Comparison of ENCODE assay signal across 15 mouse cellular contexts in genomic region chr7:29259781-29260730, GRCm38 (mm10). TPM values are rescaled to one million over a fixed set of nuclear protein-coding genes. Genes with fewer than 3 reads are reported as not detected.
DNase-seq lines count a peak whose midpoint lies in the region; ATAC-seq and TF ChIP-seq lines count a peak whose summit lies in the region.
"Had no signal": no experiment of that assay in that cellular context is flagged by ENCODE, and none has a peak within 500 bp of the region (broad histone marks: within the 10 kb centered on the region; RNA-seq: fewer than 3 reads in every experiment).

No protein-coding gene starts in this region.

- H3K36me3 ChIP-seq in heart, embryonic 12.5 days: peaks cover 3% of the 10 kb centered on the region; the same call in 1 of the 2 replicates
- H3K36me3 ChIP-seq in embryonic facial prominence, embryonic 10.5 days (replicated peaks): peaks cover 14% of the 10 kb centered on the region
- no peaks in the 10 kb centered on the region for H3K36me3 ChIP-seq in forebrain, postnatal 0 days (ENCODE audit: insufficient read depth)

- H3K27ac ChIP-seq in heart, embryonic 12.5 days (ENCODE audit: poor library complexity, severe bottlenecking): no peak overlapping the region
- H3K27ac ChIP-seq in embryonic facial prominence, embryonic 10.5 days (replicated peaks): peak overlapping the region; percentile 78
- no peak overlapping the region for H3K27ac ChIP-seq in forebrain, postnatal 0 days (ENCODE audit: low read depth, low read length)
- H3K27ac ChIP-seq: intestine, embryonic 15.5 days; lung, embryonic 15.5 days had no signal

- peak; percentile 27; the same call in 1 of the 2 replicates for ATAC-seq in heart, embryonic 12.5 days (ENCODE audit: insufficient number of reproducible peaks, low FRiP score)
- ATAC-seq in forebrain, postnatal 0 days: peak; percentile 45
- ATAC-seq: intestine, embryonic 15.5 days had no signal

- no peaks in the 10 kb centered on the region for H3K9me3 ChIP-seq in heart, embryonic 12.5 days (replicated peaks)
- no peaks in the 10 kb centered on the region for H3K9me3 ChIP-seq in embryonic facial prominence, embryonic 10.5 days
- H3K9me3 ChIP-seq in forebrain, postnatal 0 days (ENCODE audit: low read length): no peaks in the 10 kb centered on the region
- H3K9me3 ChIP-seq: intestine, embryonic 15.5 days; lung, embryonic 15.5 days had no signal

- no peaks in the 10 kb centered on the region for H3K27me3 ChIP-seq in heart, embryonic 12.5 days (replicated peaks)
- no peaks in the 10 kb centered on the region for H3K27me3 ChIP-seq in embryonic facial prominence, embryonic 10.5 days (replicated peaks; ENCODE audit: low read depth, poor library complexity, severe bottlenecking)
- no peaks in the 10 kb centered on the region for H3K27me3 ChIP-seq in forebrain, postnatal 0 days (ENCODE audit: insufficient read depth, low read length)
- H3K27me3 ChIP-seq: intestine, embryonic 15.5 days; lung, embryonic 15.5 days had no signal

- TF ChIP-seq CTCF in forebrain, postnatal 0 days (IDR thresholded peaks at IDR 0.05; ENCODE audit: low read depth): no peak

- 79% methylated on average over 10 of the region's 10 CpGs for WGBS in heart, embryonic 12.5 days
- 73% methylated on average over 10 of the region's 10 CpGs for WGBS in embryonic facial prominence, embryonic 10.5 days
- 71% methylated on average over 10 of the region's 10 CpGs for WGBS in forebrain, postnatal 0 days

- no peak overlapping the region for H3K4me3 ChIP-seq in heart, embryonic 12.5 days
- no peak overlapping the region for H3K4me3 ChIP-seq in embryonic facial prominence, embryonic 10.5 days
- no peak overlapping the region for H3K4me3 ChIP-seq in forebrain, postnatal 0 days (ENCODE audit: low read depth, low read length)
- H3K4me3 ChIP-seq: intestine, embryonic 15.5 days; lung, embryonic 15.5 days had no signal

- no peak for DNase-seq in heart, adult 8-10 months (ENCODE audit: low spot score)
- no peak for DNase-seq in embryonic facial prominence, embryonic 10.5 days (ENCODE audit: low spot score)
- no peak for DNase-seq in forebrain, postnatal 0 days
- peak; percentile 32 for DNase-seq in retina, embryonic 14.5 days (ENCODE audit: low spot score)
- no peak for DNase-seq in urinary bladder, postnatal 25 days (ENCODE audit: low spot score)
- no peak for DNase-seq in right cerebral cortex, adult 18-20 months
- no peak for DNase-seq in adrenal gland, adult 8-10 months
- DNase-seq: B cell, adult 2 months; kidney, postnatal 36 days; right cerebral cortex, postnatal 25 days had no signal

- no peak overlapping the region for H3K9ac ChIP-seq in heart, embryonic 12.5 days
- H3K9ac ChIP-seq in forebrain, postnatal 0 days: no peak overlapping the region
- H3K9ac ChIP-seq: intestine, embryonic 15.5 days; lung, embryonic 15.5 days had no signal

- peaks cover 35% of the 10 kb centered on the region for H3K4me1 ChIP-seq in heart, embryonic 12.5 days (replicated peaks)
- H3K4me1 ChIP-seq in embryonic facial prominence, embryonic 10.5 days: peaks cover 44% of the 10 kb centered on the region
- no peaks in the 10 kb centered on the region for H3K4me1 ChIP-seq in forebrain, postnatal 0 days (ENCODE audit: insufficient read depth)

- H3K4me2 ChIP-seq in heart, embryonic 12.5 days: no peak overlapping the region
- no peak overlapping the region for H3K4me2 ChIP-seq in forebrain, postnatal 0 days (ENCODE audit: low read depth)
- H3K4me2 ChIP-seq: intestine, embryonic 15.5 days; lung, embryonic 15.5 days had no signal

RNA-seq across cellular contexts. Expression of gene 2200002D01Rik, which starts 11.8 kb away (rescaled TPM):
- polyA plus RNA-seq in heart, embryonic 12.5 days (2016; fragmentation: Nextera tagmentation; extraction: Ambion mirVana): 9.2 and 11.7 TPM in 2 replicates
- 1 to 10 TPM; 1.7 to 3.9 (median 2.6) TPM for total RNA-seq in heart, adult 8-10 months (2022)
- polyA plus RNA-seq in embryonic facial prominence, embryonic 10.5 days (2016; fragmentation: Nextera tagmentation; extraction: Ambion mirVana): 4.4 and 4.6 TPM in 2 replicates
- total RNA-seq in forebrain, postnatal 0 days (2014; rRNA removed): 0.23 TPM in 1 of 2 replicates, not detected in the other
- polyA plus RNA-seq in forebrain, postnatal 0 days (2015; fragmentation: Nextera tagmentation; extraction: Ambion mirVana): 0.67 and 0.82 TPM in 2 replicates
- 1 to 10 TPM; 3.0 to 6.9 (median 3.7) TPM for total RNA-seq in adrenal gland, adult 8-10 months (2022)
- total RNA-seq: left cerebral cortex, postnatal 14 days had no signal

RNA-seq across cellular contexts. Expression of gene Spint2, which starts 21.7 kb away (rescaled TPM):
- polyA plus RNA-seq in heart, embryonic 12.5 days (2016; fragmentation: Nextera tagmentation; extraction: Ambion mirVana): 87.7 and 90.4 TPM in 2 replicates
- 10 to 100 TPM; 47.3 to 54.5 (median 53.2) TPM for total RNA-seq in heart, adult 8-10 months (2022)
- polyA plus RNA-seq in embryonic facial prominence, embryonic 10.5 days (2016; fragmentation: Nextera tagmentation; extraction: Ambion mirVana): 75.5 and 79.3 TPM in 2 replicates
- 32.3 and 36.7 TPM in 2 replicates for total RNA-seq in forebrain, postnatal 0 days (2014; rRNA removed)
- polyA plus RNA-seq in forebrain, postnatal 0 days (2015; fragmentation: Nextera tagmentation; extraction: Ambion mirVana): 94.6 and 127 TPM in 2 replicates
- 100 to 1,000 TPM in 2 of 4 experiments, 10 to 100 TPM in 2; 75.9 to 116 (median 96.8) TPM for total RNA-seq in adrenal gland, adult 8-10 months (2022)

RNA-seq across cellular contexts. Expression of gene Yif1b, which starts 21.9 kb away (rescaled TPM):
- 99.4 and 104 TPM in 2 replicates for polyA plus RNA-seq in heart, embryonic 12.5 days (2016; fragmentation: Nextera tagmentation; extraction: Ambion mirVana)
- 10 to 100 TPM; 66.2 to 78.1 (median 70.0) TPM for total RNA-seq in heart, adult 8-10 months (2022)
- polyA plus RNA-seq in embryonic facial prominence, embryonic 10.5 days (2016; fragmentation: Nextera tagmentation; extraction: Ambion mirVana): 100 and 102 TPM in 2 replicates
- 71.2 and 84.1 TPM in 2 replicates for total RNA-seq in forebrain, postnatal 0 days (2014; rRNA removed)
- polyA plus RNA-seq in forebrain, postnatal 0 days (2015; fragmentation: Nextera tagmentation; extraction: Ambion mirVana): 97.7 and 100 TPM in 2 replicates
- total RNA-seq in adrenal gland, adult 8-10 months (2022): 10 to 100 TPM; 42.7 to 50.6 (median 44.6) TPM

RNA-seq across cellular contexts. Expression of gene Kcnk6, which starts 27.7 kb away (rescaled TPM):
- 3.4 and 4.3 TPM in 2 replicates for polyA plus RNA-seq in heart, embryonic 12.5 days (2016; fragmentation: Nextera tagmentation; extraction: Ambion mirVana)
- 1 to 10 TPM; 1.5 to 2.3 (median 2.0) TPM for total RNA-seq in heart, adult 8-10 months (2022)
- 0.74 and 1.1 TPM in 2 replicates for polyA plus RNA-seq in embryonic facial prominence, embryonic 10.5 days (2016; fragmentation: Nextera tagmentation; extraction: Ambion mirVana)
- 1.7 and 6.1 TPM in 2 replicates for total RNA-seq in forebrain, postnatal 0 days (2014; rRNA removed)
- 0.88 and 0.97 TPM in 2 replicates for polyA plus RNA-seq in forebrain, postnatal 0 days (2015; fragmentation: Nextera tagmentation; extraction: Ambion mirVana)
- 1 to 10 TPM; 1.2 to 2.6 (median 1.8) TPM for total RNA-seq in adrenal gland, adult 8-10 months (2022)

RNA-seq across cellular contexts. Expression of gene Ppp1r14a, which starts 29.1 kb away (rescaled TPM):
- 13.2 and 13.9 TPM in 2 replicates for polyA plus RNA-seq in heart, embryonic 12.5 days (2016; fragmentation: Nextera tagmentation; extraction: Ambion mirVana)
- 10 to 100 TPM in 1 of 4 experiments, 1 to 10 TPM in 3; 5.4 to 10.1 (median 7.1) TPM for total RNA-seq in heart, adult 8-10 months (2022)
- polyA plus RNA-seq in embryonic facial prominence, embryonic 10.5 days (2016; fragmentation: Nextera tagmentation; extraction: Ambion mirVana): 29.7 and 30.5 TPM in 2 replicates
- total RNA-seq in forebrain, postnatal 0 days (2014; rRNA removed): 1.5 and 2.0 TPM in 2 replicates
- polyA plus RNA-seq in forebrain, postnatal 0 days (2015; fragmentation: Nextera tagmentation; extraction: Ambion mirVana): 2.3 and 2.8 TPM in 2 replicates
- total RNA-seq in adrenal gland, adult 8-10 months (2022): 1 to 10 TPM; 4.8 to 8.0 (median 5.5) TPM
- total RNA-seq: common myeloid progenitor, adult 5-6 weeks had no signal
